Mouse (Mus musculus) embryo, embryonic 11.5 days (tissue): ENCODE results near the gene Baiap2.

Source experiments
- DNase-seq: peaks from one replicate; pipeline ENCODE4 v3.0.0-alpha.2; 2012; ENCODE audit warnings: low read depth, low spot score

Gene Baiap2

DNA sequence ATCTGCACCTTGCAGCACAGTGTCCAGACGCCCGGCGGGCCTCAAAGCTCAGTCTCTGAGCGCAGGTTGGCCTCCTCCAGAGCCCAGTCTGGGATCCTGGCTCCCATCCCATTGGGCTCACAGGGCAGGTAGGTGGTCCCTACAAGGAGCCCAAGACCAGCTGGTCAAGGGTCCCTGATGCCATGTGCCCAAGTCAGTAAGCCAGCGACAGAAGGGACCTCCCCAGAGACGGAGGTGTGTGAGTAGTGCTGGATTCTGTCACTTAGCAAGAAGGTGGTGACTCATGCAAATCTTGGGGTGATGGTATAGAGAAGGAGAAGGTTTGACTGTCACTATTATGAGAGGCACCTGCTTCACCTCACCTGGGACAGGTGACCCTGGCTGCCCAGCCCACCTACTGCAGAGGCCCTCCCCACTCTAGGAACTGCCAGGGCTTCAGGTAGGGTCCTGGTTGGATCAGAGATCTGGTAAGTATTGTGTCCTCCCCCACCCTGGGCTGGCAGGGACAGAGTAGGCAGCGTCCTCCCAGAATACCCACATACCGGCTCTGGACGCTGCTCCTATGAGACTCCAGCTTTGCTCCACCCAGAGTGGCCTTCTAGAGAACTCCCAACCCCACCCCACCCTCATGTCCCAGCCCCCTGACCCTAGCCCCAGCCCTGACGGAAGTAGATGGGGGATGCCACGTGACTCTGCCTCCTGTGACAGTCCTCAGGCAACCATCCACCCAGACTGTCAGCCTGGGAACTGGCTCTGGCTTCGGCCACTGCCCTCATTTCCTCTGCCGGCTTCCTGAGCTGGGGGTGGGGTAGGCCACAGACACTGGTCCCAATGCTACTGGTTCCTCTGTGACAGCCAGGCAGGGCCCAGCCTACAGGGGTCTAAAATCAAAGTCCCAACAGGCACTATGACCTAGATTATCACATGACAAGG lies 98.9 kb downstream of the Baiap2 start:
- no peak for DNase-seq

DNA sequence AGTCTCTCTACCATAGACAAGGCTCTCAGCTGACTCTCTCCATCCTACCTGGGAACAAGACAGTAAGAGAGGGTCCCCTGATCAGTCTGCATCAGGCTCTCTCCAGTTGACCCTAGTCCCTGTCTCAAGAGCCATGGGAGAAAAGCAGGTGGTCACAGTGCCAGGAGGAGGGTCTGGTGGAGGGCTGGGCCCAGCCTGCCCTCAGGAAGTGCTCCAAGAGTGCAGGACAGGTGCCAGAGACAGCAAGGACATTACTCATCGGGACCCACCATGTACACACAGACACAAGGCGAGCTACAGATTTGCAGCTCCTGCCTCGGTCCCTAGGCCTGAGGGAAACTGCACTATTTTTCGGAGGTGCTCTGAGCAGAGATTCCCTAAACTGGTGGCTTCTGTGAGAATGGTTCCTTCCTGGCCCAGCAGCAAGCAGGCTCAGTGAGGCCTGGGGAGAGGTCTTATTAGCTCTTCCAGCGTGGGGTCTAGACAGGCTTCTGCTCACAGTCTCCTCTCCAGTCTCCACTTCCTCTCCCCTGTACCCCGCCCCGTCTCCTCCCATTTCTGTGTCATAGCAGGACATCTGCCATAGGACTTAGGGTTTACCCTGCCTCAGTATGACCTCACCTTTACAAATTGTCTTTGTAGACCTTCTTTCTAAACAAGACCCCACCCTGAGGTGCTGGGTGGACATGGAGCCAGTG lies 99.7 kb downstream of the Baiap2 start:
- DNase-seq = no peak

DNA sequence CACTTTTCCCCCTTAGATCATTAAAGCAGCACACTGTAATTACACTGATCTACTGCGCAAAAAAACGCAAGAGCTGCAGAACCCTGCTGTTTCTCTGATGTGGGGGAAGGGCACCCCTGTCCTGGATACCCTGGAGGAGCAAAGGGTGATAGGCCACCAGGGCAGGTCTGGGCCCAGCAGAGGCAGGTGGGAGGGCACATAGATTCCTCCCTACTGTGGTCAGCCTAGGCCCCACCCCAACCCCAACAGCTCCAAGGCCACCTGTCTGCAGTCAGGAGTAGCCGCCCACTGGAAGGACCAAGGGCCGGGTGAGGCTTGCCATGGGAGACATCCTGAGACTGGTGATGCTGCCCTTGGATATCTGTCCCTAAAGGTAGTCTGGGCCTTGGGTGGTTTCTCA lies 102.8 kb downstream of the Baiap2 start:
- DNase-seq = no peak

DNA sequence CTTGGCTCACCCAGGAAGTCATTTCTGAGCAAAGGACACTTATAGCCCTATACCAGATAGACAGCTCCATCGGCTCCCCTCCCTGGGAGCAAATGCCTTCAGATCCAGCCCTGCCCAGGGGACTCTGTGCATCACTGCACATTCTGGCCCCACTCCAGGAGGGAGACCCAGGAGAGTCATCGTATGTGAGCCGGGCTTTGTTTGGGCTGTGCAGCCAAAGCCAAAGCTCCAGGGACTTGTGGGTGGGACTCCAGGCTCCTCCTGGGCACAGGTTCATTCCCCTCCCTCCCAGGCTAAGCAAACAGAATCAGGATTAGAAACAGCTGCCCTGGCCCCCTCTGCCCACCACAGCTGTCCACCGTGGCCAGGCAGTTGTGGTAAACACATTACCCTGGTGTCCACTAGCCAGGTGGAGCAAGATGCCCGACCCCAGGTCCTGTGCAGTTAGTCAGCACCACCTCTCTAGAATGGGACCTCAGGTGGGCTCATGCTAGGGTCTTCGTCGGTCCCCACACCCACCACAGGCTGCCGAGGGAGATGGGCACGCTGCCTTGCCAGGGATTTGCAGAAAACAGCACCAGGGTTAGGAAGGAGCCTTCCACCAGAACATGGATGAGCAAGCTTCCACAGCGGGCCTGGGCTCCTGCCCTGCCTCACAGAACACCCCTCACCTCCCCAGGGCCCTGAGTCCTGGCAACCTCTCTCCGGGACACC lies 103.4 kb downstream of the Baiap2 start:
- no peak for DNase-seq

DNA sequence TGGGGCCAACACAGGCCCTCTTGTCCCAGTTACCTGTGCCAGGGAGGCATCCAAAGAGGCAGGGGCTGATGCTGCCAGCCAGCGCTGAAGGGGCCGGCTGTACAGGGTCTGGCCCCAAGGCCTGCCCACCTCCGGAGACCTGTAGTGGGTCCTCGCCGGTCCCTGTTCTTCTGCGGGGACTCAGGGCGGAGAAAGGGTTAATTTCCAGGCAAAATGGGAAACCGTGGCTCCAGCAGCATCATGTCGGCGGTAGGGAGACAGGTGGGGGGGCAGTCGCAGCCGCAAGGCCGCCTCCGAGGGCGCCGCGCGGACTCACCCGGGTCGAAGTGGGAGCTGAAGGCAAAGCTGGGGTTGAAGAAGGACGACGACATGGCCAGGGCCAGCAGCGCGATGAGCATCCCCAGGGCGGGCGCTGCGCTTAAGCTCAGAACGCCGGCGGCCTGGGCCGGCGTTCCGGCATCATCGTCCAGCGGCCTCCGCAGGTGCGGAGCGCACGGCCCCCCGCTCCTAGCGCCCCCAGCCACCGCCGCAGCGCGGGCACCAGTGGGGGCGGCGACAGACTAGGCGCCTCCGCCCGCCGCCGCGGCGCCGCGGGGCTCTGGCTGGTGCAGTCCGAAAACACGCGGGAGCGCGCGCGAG lies 104.1 kb downstream of the Baiap2 start, which contains the start of gene Aatk:
Gene Aatk, minus strand, starts transcription at position 615 of the 639 bp plus-strand sequence.
- no peak for DNase-seq

DNA sequence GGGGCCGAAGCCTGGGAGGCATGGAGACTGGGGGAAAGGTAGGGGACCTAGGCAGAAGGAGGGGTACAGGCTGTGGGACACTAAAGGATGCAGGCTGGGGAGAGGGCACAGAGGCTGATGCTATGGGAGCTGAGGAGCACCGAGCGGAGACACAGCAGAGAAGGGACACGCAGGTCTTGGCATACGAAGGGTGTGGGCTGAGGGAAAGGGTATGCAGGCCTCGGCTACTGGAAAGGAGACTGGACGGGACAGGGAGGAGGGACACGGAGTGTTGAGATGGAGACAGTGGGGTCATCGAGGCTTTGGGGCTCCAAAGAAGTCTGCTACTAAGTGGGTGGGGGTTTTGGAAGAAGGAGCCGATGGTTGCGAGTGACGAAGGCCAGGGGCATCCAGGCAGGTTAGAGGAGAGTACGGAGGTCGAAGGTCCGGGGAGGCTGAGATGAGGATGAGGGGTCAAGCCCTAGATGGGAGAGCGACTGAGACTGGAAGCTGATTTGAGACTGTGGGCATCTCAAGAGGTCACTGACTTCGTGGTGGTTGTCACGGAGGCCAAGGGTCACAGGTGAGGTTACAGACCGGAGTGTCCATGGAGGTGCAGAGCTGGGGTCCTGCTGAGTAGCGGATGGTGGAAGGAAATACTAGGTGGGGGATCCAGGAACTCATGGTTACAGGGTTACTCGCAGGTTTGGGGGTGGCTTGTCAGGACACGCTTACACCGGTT lies 105.1 kb downstream of the Baiap2 start:
- DNase-seq = no peak

DNA sequence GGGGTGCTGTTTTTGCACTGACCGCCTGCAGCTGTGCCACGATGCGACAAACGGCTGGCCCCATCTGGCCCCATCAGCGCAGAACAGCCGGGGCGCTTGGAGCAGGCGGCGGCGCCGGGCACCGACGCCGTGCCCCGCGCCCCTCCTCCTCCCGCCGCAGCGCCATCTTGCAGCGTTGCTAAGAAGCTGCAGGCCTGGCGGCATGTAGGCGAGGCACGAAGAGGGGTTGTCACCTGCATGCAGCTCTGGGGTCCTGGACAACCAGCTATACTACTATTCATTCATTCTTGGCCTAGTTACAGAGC lies 105.6 kb downstream of the Baiap2 start:
- no peak for DNase-seq

DNA sequence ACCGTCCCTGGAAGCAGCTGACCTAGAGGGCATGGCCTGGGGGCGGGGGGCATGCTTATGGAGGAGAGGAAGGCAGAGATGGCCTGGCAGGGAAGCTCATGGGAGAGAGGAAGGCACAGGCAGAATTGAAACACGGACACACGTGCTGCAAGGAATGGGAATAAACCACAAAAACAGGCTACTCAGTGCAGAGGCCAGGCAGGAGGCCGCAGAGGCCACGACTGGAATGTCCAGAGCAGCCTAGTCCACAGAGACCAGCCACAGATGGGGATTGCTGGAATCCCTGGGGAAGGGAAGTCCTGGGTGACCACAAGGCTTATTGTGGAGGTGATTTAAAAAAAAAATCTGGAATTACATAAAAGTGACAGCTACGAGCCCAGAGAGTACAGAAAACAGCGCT lies 106.5 kb downstream of the Baiap2 start:
- no peak for DNase-seq

DNA sequence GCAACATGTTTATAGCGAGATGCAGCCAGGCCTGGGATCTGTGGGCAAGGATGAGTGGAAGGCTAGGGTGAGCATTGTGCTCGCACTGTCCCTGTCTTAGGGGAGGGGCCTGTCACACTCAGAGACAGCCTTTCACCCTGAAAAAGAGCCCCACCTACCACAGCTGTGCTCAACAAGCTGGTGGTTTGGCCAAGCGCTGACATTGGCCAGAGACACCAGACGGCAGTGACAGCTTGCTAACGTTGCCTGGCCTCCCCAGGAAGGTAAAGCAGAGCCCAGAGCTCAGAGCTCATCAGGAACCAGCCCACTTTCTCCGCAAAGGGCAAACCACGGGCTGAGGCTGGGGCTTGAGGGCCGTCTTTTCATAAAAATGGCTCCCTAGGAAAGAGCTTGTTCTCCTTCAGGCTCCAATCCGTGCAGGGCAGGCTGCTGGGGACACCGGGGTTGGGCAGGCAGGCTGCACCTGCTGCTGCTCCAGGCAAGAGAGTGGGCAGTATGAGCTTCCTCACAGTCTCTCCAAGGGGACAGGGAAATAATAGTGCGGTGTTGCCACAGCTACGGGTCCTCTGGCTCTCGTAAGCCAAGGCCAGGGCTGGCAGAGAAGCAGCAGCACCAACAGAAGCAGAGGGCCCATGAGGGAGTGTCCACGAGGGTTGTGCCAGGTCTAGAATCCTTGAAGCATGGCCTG lies 108.7 kb downstream of the Baiap2 start:
- no peak for DNase-seq

DNA sequence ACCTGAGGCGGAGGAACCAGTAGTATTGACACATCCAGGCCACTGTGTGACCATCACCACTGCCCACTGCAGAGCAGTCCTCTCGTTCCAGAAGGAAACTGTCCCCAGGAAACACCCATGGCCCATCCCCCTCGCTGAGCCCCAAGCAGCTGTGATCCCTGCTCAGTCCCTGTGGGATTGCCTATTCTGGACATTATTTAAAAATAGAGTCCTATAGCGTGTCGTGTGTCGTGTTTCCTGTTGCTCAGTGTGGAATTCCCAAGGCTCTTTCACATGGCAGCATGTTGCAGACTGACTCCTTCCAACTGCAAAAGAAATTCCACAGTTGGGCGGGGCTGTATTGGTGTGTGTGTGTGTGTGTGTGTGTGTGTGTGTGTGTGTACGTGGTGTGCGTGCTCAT lies 109.7 kb downstream of the Baiap2 start:
- no peak for DNase-seq

DNA sequence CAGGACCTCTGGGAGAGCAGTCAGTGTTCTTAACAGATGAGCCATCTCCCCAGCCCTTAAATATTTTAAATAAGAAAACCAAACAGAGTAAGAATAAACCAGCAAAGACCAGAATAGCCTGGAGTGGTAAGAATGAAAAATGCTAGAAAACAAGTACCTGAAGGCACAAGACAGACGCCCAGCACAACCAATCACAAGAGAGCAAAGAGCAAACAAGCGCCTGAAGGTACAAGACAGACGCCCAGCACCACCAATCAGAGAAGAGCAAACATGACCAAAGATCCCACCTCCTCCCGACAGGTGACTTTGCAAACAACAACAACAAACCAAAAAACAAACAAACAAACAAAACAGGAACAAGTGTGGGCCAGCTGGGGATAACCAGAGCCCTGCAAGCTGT lies 111.3 kb downstream of the Baiap2 start:
- no peak for DNase-seq

DNA sequence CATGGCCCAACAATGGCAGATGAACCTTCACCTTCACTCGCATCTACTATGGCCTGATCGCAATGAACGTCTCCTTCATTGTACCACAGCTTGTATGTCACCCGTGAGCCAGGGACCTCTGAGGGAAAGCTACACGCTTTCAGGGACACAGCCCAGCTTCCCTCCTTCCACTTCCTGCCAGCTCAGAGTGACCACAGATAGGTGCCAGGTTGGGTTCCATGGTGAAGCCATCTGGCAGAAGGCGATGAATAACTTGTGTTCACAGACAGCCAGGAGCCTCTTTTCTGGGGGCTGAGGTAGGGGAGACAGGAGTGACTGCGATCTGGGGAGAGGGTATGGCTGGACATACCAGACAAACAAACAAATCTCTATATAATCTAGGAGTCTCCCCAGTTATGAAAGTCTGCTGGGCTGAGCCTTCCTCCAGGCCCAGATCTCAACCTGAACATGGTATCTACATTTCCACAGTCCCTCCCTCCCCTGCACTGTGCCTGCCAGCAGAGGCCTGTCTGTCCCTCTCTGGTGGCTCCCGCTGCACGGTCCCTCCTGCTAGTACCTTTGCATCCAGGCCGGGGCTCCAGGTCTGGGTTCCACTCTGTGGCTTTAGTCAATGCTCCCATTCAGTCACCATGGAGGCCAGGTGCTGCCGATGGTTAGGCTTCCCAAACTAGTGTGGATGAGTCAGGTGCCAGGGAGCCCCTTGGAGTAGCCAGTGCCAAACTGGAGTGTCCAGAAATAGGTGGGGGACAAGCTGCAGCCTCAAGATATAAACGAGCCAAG lies 113.6 kb downstream of the Baiap2 start:
- DNase-seq = no peak
